Mouse (Mus musculus) mouse embryonic stem cell (cell line): ENCODE measurements around the gene Gm21969.

Source experiments
- in situ Hi-C, 2 experiments: fragments of 300-500 bp; cut with MboI; formaldehyde crosslinking; loops; 1 replicate in 1 of 2; 3 replicates in 1 of 2; pipeline ENCODE4 v1.14.3; 2019 to 2020; ENCODE audit warnings: low sequenced_read_pairs in 2 of 2, low pct_unique_long_range_greater_than_20kb in 1 of 2, mixed read lengths in 1 of 2; ENCODE audit not compliant: unreplicated experiment in 1 of 2

Gene Gm21969

GRCm38 (mm10) chr4:139582346-139582745 lies 20.6 kb upstream of the Gm21969 start:
- in situ Hi-C loops, result loop anchor here in 1 of 2 experiments (25.0 kb wide), 1 partner anchor 1055 kb away; no protein-coding TSS in a partner anchor

- in situ Hi-C loops, result loop anchor here in 1 of 2 experiments (25.0 kb wide), 1 partner anchor 1054 kb away; no protein-coding TSS in a partner anchor
Observed at GRCm38 (mm10) chr4:139582903-139583302, 20.1 kb upstream of the Gm21969 start.

GRCm38 (mm10) chr4:139583629-139584245 lies 19.2 kb upstream of the Gm21969 start:
- in situ Hi-C loops, result loop anchor here in 1 of 2 experiments (25.0 kb wide), 1 partner anchor 1054 kb away; no protein-coding TSS in a partner anchor

GRCm38 (mm10) chr4:139584704-139585103 lies 18.3 kb upstream of the Gm21969 start:
- in situ Hi-C loops, result loop anchor here in 1 of 2 experiments (25.0 kb wide), 1 partner anchor 1053 kb away; no protein-coding TSS in a partner anchor

- in situ Hi-C loops, result loop anchor here in 1 of 2 experiments (25.0 kb wide), 1 partner anchor 1052 kb away; no protein-coding TSS in a partner anchor
Observed at GRCm38 (mm10) chr4:139585713-139586112, 17.3 kb upstream of the Gm21969 start.

GRCm38 (mm10) chr4:139587370-139587769 lies 15.6 kb upstream of the Gm21969 start:
- in situ Hi-C loops, result loop anchor here in 1 of 2 experiments (25.0 kb wide), 1 partner anchor 1050 kb away; no protein-coding TSS in a partner anchor

GRCm38 (mm10) chr4:139587773-139588172 lies 15.2 kb upstream of the Gm21969 start:
- in situ Hi-C loops, result loop anchor here in 1 of 2 experiments (25.0 kb wide), 1 partner anchor 1050 kb away; no protein-coding TSS in a partner anchor

GRCm38 (mm10) chr4:139589351-139590027 lies 13.5 kb upstream of the Gm21969 start:
- in situ Hi-C loops, result loop anchor here in 1 of 2 experiments (25.0 kb wide), 1 partner anchor 1048 kb away; no protein-coding TSS in a partner anchor

- in situ Hi-C loops, result loop anchor here in 1 of 2 experiments (25.0 kb wide), 1 partner anchor 1047 kb away; no protein-coding TSS in a partner anchor
Observed at GRCm38 (mm10) chr4:139590446-139590845, 12.5 kb upstream of the Gm21969 start.

- in situ Hi-C loops, result loop anchor here in 1 of 2 experiments (25.0 kb wide), 1 partner anchor 1044 kb away; no protein-coding TSS in a partner anchor
Observed at GRCm38 (mm10) chr4:139592895-139593294, 10.1 kb upstream of the Gm21969 start.

- in situ Hi-C loops, result loop anchor here in 1 of 2 experiments (25.0 kb wide), 1 partner anchor 1044 kb away; no protein-coding TSS in a partner anchor
Observed at GRCm38 (mm10) chr4:139593383-139593782, 9.6 kb upstream of the Gm21969 start.

- in situ Hi-C loops, result loop anchor here in 1 of 2 experiments (25.0 kb wide), 1 partner anchor 1043 kb away; no protein-coding TSS in a partner anchor
Observed at GRCm38 (mm10) chr4:139594062-139594461, 8.9 kb upstream of the Gm21969 start.

GRCm38 (mm10) chr4:139596715-139597114 lies 6.3 kb upstream of the Gm21969 start:
- in situ Hi-C loops, result loop anchor here in 1 of 2 experiments (25.0 kb wide), 1 partner anchor 1041 kb away; no protein-coding TSS in a partner anchor

- in situ Hi-C loops, result loop anchor here in 1 of 2 experiments (25.0 kb wide), 1 partner anchor 1040 kb away; no protein-coding TSS in a partner anchor
Observed at GRCm38 (mm10) chr4:139597286-139598284, 5.4 kb upstream of the Gm21969 start.

- in situ Hi-C loops, result loop anchor here in 1 of 2 experiments (25.0 kb wide), 1 partner anchor 1039 kb away; no protein-coding TSS in a partner anchor
Observed at GRCm38 (mm10) chr4:139598356-139598755, 4.6 kb upstream of the Gm21969 start.

- in situ Hi-C loops, result loop anchor here in 1 of 2 experiments (25.0 kb wide), 1 partner anchor 1038 kb away; no protein-coding TSS in a partner anchor
Observed at GRCm38 (mm10) chr4:139598950-139599518, 4.0 kb upstream of the Gm21969 start.
